Mouse (Mus musculus): ENCODE measurements around the gene Cypt15. TPM values are rescaled to one million over a fixed set of nuclear protein-coding genes. Genes with fewer than 3 reads are reported as not detected.
"Not testable (repeated sequence)": the region's sequence is repeated elsewhere in the genome, so short reads cannot be mapped to it uniquely, and the experiment has no call there.

Cypt15 gene
- not detected for polyA plus RNA-seq (2012; fragmentation: generic; extraction: Trizol)
- long read RNA-seq, experiment 1: 0 reads
- long read RNA-seq, experiment 2: 0 reads

DNA sequence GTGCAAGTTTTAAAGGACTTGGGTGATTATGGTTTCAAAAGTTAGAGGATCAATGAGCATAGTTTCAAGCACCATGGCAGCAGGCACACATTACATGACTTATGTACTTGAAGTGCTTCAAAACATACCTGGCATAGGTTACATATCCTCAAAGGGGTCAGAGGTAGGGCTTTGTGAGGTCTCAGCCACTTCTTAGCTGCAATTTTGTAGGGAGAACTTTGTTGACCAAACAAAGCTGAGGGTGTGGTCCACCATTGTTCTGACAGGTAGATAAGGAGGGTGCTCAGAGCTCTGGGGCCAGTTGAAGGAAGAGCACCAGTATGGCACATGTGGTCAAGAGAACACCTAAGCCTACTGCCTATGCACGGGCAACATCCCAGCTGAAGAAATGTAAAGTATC lies at the start of gene Cypt15:
Gene Cypt15, plus strand, starts transcription at position 301 of the 400 bp plus-strand sequence.
- not testable (repeated sequence) for H3K79me2 ChIP-seq (ENCODE audit: control insufficient read depth, insufficient read depth); H3K36me3 ChIP-seq (ENCODE audit: control insufficient read depth, insufficient read depth); H3K4me3 ChIP-seq (ENCODE audit: insufficient read depth, poor library complexity, severe bottlenecking); H3K27me3 ChIP-seq (ENCODE audit: control insufficient read depth, insufficient read depth, insufficient read length); H3ac ChIP-seq (ENCODE audit: control insufficient read depth, insufficient read length, low read depth); H3K79me3 ChIP-seq (ENCODE audit: low read depth)

DNA sequence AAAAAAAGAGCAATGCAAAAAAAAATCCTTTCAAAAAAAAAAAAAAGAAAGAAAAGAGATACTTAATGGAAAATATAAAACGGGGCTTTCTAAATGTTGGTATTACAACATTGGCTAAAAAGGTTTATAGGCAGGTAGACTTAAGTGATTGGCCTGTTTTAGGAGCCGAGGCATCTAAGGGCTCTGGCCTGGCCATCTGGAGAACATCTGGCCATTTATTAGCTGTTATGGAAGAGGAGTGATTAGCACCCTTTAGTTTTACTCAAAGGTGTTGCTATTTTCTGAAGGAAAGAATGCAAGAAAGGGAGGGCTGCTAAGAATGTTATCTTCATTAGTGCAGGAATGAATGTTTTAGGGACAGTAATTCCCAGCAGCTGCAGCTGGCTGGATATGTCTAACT lies 24.9 kb downstream of the Cypt15 start:
- H3ac ChIP-seq (ENCODE audit: control insufficient read depth, insufficient read length, low read depth): no peak overlapping the region
- TF ChIP-seq CEBPB (IDR thresholded peaks at IDR 0.05; ENCODE audit: low read depth): no peak
- no peak for TF ChIP-seq CTCF (IDR thresholded peaks at IDR 0.05; ENCODE audit: control insufficient read depth, insufficient read depth, insufficient read length)
- no peak for TF ChIP-seq FOSL1 (IDR thresholded peaks at IDR 0.05; ENCODE audit: insufficient read depth, low read length, poor library complexity, severe bottlenecking)
- no peak for TF ChIP-seq MYOG (IDR thresholded peaks at IDR 0.05; ENCODE audit: control insufficient read depth, extremely low read depth, insufficient read length)
- TF ChIP-seq USF1 (IDR thresholded peaks at IDR 0.05; ENCODE audit: low read depth): no peak
- TF ChIP-seq MYOD1 (IDR thresholded peaks at IDR 0.05; ENCODE audit: control insufficient read depth, insufficient read length, low read depth): no peak
- no peak for TF ChIP-seq MAX (IDR thresholded peaks at IDR 0.05)
- no peak overlapping the region for H3K4me3 ChIP-seq (ENCODE audit: insufficient read depth, poor library complexity, severe bottlenecking)
- H3K36me3 ChIP-seq (ENCODE audit: control insufficient read depth, insufficient read depth): no peaks in the 10 kb centered on the region
- no peaks in the 10 kb centered on the region for H3K27me3 ChIP-seq (ENCODE audit: control insufficient read depth, insufficient read depth, insufficient read length)
- no peaks in the 10 kb centered on the region for H3K79me3 ChIP-seq (ENCODE audit: low read depth)
- no peaks in the 10 kb centered on the region for H3K79me2 ChIP-seq (ENCODE audit: control insufficient read depth, insufficient read depth)

DNA sequence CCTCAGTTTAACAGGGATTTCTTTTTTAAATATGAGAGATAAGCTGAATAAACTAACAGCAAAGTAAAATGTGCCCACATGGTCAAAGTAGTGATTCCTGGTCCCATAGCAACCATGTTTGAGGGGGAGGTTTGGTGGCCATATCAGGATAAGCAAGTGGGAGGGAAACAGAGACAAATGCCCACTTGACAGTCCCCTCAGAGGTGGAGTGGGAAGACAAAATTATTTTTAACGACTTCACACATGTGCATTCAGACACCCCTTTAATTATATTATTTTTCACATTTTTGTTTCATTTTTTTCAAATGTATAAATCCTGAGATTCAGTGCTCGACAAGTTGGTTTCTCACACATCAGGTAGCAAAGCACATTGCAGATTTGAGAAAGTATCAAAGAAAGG lies 32.8 kb downstream of the Cypt15 start:
- H3K79me2 ChIP-seq (ENCODE audit: control insufficient read depth, insufficient read depth): no peaks in the 10 kb centered on the region
- no peaks in the 10 kb centered on the region for H3K27me3 ChIP-seq (ENCODE audit: control insufficient read depth, insufficient read depth, insufficient read length)
- no peaks in the 10 kb centered on the region for H3K79me3 ChIP-seq (ENCODE audit: low read depth)
- H3K36me3 ChIP-seq (ENCODE audit: control insufficient read depth, insufficient read depth): no peaks in the 10 kb centered on the region
- H3K4me3 ChIP-seq (ENCODE audit: insufficient read depth, poor library complexity, severe bottlenecking): no peak overlapping the region
- TF ChIP-seq CTCF (IDR thresholded peaks at IDR 0.05; ENCODE audit: control insufficient read depth, insufficient read depth, insufficient read length): no peak
- TF ChIP-seq USF1 (IDR thresholded peaks at IDR 0.05; ENCODE audit: low read depth): no peak
- no peak for TF ChIP-seq CEBPB (IDR thresholded peaks at IDR 0.05; ENCODE audit: low read depth)
- TF ChIP-seq MYOD1 (IDR thresholded peaks at IDR 0.05; ENCODE audit: control insufficient read depth, insufficient read length, low read depth): no peak
- no peak for TF ChIP-seq MAX (IDR thresholded peaks at IDR 0.05)
- no peak for TF ChIP-seq FOSL1 (IDR thresholded peaks at IDR 0.05; ENCODE audit: insufficient read depth, low read length, poor library complexity, severe bottlenecking)
- no peak for TF ChIP-seq MYOG (IDR thresholded peaks at IDR 0.05; ENCODE audit: control insufficient read depth, extremely low read depth, insufficient read length)
- no peak overlapping the region for H3ac ChIP-seq (ENCODE audit: control insufficient read depth, insufficient read length, low read depth)

DNA sequence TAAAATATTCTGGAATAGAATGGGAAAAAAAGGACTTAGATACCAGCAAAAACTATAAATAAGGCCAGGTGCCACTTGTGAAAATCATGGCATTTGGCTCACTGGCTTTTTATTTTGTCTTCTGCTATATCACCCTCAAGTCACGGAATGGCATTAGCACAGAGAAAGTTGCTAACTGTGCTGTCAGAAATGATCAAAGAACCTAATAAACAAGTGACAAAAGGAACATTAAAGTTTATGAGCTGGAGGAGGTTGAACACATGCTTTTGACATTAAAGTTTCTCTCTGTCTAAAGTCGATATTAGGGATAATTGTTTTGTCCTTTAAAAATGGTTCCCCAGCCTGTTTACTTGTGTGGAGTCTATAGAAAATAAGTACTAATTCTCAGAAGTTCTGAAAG lies 37.7 kb downstream of the Cypt15 start:
- Histone ChIP-seq H3K79me2 (ENCODE audit: control insufficient read depth, insufficient read depth) (no peaks in the 10 kb centered on the region), H3K79me3 (ENCODE audit: low read depth) (no peaks in the 10 kb centered on the region), H3K27me3 (ENCODE audit: control insufficient read depth, insufficient read depth, insufficient read length) (no peaks in the 10 kb centered on the region), H3K4me3 (ENCODE audit: insufficient read depth, poor library complexity, severe bottlenecking) (no peak overlapping the region), H3ac (ENCODE audit: control insufficient read depth, insufficient read length, low read depth) (no peak overlapping the region), H3K36me3 (ENCODE audit: control insufficient read depth, insufficient read depth) (no peaks in the 10 kb centered on the region)
- TF ChIP-seq FOSL1 (IDR thresholded peaks at IDR 0.05; ENCODE audit: insufficient read depth, low read length, poor library complexity, severe bottlenecking) (no peak), MYOD1 (IDR thresholded peaks at IDR 0.05; ENCODE audit: control insufficient read depth, insufficient read length, low read depth) (no peak), MAX (IDR thresholded peaks at IDR 0.05) (no peak), CEBPB (IDR thresholded peaks at IDR 0.05; ENCODE audit: low read depth) (no peak), USF1 (IDR thresholded peaks at IDR 0.05; ENCODE audit: low read depth) (no peak), MYOG (IDR thresholded peaks at IDR 0.05; ENCODE audit: control insufficient read depth, extremely low read depth, insufficient read length) (no peak), CTCF (IDR thresholded peaks at IDR 0.05; ENCODE audit: control insufficient read depth, insufficient read depth, insufficient read length) (no peak)
